Comparison of ENCODE assay signal across 33 mouse cellular contexts in the genomic region with DNA sequence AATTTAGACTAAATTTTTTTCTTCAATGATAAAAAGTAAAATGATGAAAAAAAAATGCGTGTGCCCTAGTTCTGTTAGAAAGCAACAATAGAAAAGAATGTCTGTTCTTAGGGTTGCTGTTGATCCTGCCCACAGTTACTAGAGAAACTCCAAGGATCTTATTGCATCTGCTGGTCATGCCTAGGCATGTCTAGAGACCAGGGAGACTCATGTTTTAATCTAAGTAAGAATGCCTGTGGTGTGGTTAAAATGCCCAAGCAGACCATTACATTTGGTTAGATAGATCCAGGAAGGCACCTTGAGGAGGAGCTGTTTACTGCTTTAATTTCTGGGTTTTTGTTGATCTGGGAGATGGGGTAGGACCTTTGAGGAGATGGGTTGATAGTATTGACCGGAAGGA. TPM values are rescaled to one million over a fixed set of nuclear protein-coding genes. Genes with fewer than 3 reads are reported as not detected.
"Had no signal": no experiment of that assay in that cellular context is flagged by ENCODE, and none has a peak within 500 bp of the region (broad histone marks: within the 10 kb centered on the region; RNA-seq: fewer than 3 reads in every experiment).

No protein-coding gene starts in this region.

- ATAC-seq: midbrain, embryonic 16.5 days had no signal

- H3K9me3 ChIP-seq: liver, embryonic 13.5 days; midbrain, embryonic 12.5 days had no signal

- H3K9ac ChIP-seq: liver, embryonic 13.5 days; midbrain, embryonic 12.5 days had no signal

- H3K36me3 ChIP-seq: liver, embryonic 13.5 days; midbrain, embryonic 12.5 days had no signal

- H3K4me2 ChIP-seq: liver, embryonic 13.5 days; midbrain, embryonic 12.5 days had no signal

- H3K27ac ChIP-seq: left cerebral cortex, adult 2 months; liver, embryonic 13.5 days; midbrain, embryonic 12.5 days; stomach, postnatal 0 days had no signal

- DNase-seq: kidney, adult 18-20 months; kidney, adult 9 months; kidney, postnatal 14 days; kidney, postnatal 4 days; layer of hippocampus, adult 9-11 months; layer of hippocampus, postnatal 36 days; liver, embryonic 13.5 days; lung, adult 2 months; lung, postnatal 14 days; lung, postnatal 4 days; right cerebral cortex, adult 18-20 months; right cerebral cortex, postnatal 14 days; right cerebral cortex, postnatal 4 days; thymus, adult 2 months; thymus, postnatal 14 days had no signal

- H3K4me3 ChIP-seq: left cerebral cortex, adult 2 months; liver, embryonic 13.5 days; midbrain, embryonic 12.5 days had no signal

RNA-seq across cellular contexts. Expression of gene 4833427G06Rik, which starts 3.9 kb away (rescaled TPM):
- total RNA-seq: layer of hippocampus, postnatal 36 days; left cerebral cortex, adult 2 months; left cerebral cortex, postnatal 36 days; liver, adult 2 months; megakaryocyte progenitor cell, adult 5-6 weeks; megakaryocyte-erythroid progenitor cell, adult 5-6 weeks; monocyte, adult 5-6 weeks had no signal
- polyA plus RNA-seq: kidney, embryonic 16.5 days; limb, embryonic 11.5 days; liver, adult 2 months; liver, embryonic 13.5 days; liver, embryonic 16.5 days; midbrain, embryonic 12.5 days; neural tube, embryonic 11.5 days; stomach, embryonic 14.5 days; stomach, postnatal 0 days; thymus, adult 2 months had no signal

RNA-seq across cellular contexts. Expression of gene Layn, which starts 28.9 kb away (rescaled TPM):
- total RNA-seq: megakaryocyte-erythroid progenitor cell, adult 5-6 weeks; monocyte, adult 5-6 weeks had no signal

RNA-seq across cellular contexts. Expression of gene Btg4, which starts 45.0 kb away (rescaled TPM):
- total RNA-seq: layer of hippocampus, adult 18-20 months; layer of hippocampus, postnatal 36 days; left cerebral cortex, adult 2 months; left cerebral cortex, postnatal 10 days; left cerebral cortex, postnatal 36 days; liver, adult 2 months; megakaryocyte-erythroid progenitor cell, adult 5-6 weeks; monocyte, adult 5-6 weeks had no signal
- polyA plus RNA-seq: kidney, embryonic 16.5 days; limb, embryonic 11.5 days; limb, embryonic 14.5 days; liver, adult 2 months; liver, embryonic 13.5 days; liver, embryonic 16.5 days; midbrain, embryonic 12.5 days; midbrain, embryonic 16.5 days; neural tube, embryonic 11.5 days; neural tube, embryonic 14.5 days; stomach, embryonic 14.5 days; stomach, postnatal 0 days; thymus, adult 2 months had no signal

RNA-seq across cellular contexts. Expression of gene Gm32742, which starts 59.6 kb away (rescaled TPM):
- total RNA-seq: layer of hippocampus, adult 18-20 months; layer of hippocampus, postnatal 36 days; left cerebral cortex, adult 2 months; left cerebral cortex, postnatal 10 days; monocyte, adult 5-6 weeks had no signal
- polyA plus RNA-seq: liver, adult 2 months; liver, embryonic 13.5 days; liver, embryonic 16.5 days; midbrain, embryonic 12.5 days; neural tube, embryonic 11.5 days; neural tube, embryonic 14.5 days had no signal
